Mouse (Mus musculus) inflammation-experienced regulatory T-cells, adult 6 months (primary cell): ENCODE data around the gene Vwa3b. TPM values are rescaled to one million over a fixed set of nuclear protein-coding genes. Genes with fewer than 3 reads are reported as not detected.

Experiments used
- ATAC-seq: one replicate; pipeline ENCODE4 v1.8.0; 2017
- polyA plus RNA-seq, 3 experiments: library from polyadenylated mRNA; unstranded; fragments of 100-300 nt; shearing (Covaris generic); gene quantifications; one replicate each; pipeline ENCODE4 v1.2.1; 2017

The Vwa3b gene
- polyA plus RNA-seq, 3 experiments from 2014 or later, result 1.2 to 2.8 (median 1.8) TPM

DNA sequence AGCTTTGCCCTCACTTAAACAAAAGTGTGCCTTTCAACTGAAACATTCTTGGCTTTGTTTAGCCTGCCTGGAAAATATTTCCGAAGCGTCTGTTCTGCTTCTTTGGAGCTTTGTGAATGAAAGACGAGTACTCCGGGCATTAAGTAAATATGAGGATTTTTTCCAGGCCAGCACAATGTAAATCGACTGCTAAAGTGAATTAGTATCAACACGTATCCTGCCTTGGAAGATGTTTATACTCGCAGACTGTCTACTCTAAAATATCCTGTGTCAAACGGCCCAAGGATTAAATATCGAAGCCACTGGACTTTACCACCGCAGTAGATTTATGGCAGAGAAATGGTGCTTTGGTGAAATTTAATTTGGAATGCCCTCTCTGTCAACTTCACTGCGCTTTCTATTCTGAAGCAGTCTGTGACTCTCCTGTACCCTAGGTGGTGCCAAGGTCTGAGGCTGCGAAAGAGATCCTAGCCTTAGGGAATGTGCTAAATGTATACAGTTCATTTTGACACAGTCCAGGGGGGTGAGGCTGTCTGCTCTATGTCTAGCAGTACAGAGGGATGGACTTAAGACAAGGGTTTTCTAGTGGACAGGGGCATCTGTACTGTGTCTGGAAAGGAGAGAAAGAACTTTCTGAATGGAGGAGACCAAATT lies 98.4 kb downstream of the Vwa3b start:
- no peak for ATAC-seq

DNA sequence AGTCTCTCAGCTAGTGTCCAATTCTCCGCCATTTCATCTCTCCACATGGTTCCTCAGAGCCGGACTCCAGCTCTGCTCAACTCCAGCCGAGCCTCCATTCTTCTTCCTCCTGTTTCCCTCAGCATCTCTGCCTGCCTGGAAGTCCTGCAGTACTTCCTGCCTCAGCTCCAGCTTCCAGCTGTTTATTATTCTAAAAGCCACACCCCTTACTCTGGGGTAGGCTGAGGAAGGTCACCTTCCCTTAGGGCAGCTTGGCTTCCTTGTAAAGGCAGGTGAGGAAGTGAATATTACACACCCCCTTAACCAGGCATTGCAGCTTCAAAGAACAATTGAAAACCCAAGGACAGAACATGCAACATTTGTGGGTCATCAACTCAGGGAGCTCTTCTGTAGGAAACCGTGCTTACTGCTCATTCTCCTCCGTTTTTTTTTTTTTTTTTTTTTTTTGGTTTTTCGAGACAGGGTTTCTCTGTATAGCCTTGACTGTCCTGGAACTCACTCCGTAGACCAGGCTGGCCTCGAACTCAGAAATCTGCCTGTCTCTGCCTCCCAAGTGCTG lies 103.7 kb downstream of the Vwa3b start:
- ATAC-seq, result no peak

DNA sequence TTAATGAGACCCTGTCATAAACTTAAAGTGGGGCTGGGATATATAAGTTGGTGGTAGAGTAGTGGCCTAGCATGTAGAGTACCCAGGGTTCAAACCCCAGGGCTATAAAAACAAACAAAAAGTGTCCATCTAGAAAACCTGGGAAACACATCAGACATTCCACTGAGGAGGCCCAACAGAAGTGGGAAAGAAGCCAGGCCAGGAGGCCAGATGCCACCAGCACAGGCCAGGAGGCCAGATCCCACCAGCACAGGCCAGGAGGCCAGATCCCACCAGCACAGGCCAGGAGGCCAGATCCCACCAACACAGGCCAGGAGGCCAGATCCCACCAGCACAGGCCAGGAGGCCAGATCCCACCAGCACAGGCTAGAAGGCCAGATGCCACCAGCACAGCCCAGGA lies 104.8 kb downstream of the Vwa3b start:
- ATAC-seq, result no peak

DNA sequence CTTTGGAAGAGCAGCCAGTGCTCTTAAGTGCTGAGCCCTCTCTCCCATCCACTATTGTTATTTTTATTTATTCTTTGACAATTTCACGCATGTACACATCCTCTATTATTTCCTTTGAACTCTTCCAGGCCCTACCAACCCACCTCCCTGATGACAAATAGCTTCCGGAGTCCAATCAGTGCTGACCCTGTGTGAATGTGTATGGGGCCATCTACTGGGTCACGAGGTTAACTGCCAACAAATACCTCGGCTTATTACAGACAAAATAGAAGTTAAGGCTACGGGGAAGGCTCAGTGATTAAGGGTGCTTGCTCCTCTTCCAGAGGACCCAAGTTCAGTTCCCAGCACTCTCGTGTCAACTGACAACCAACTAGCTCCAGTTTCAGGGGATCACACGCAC lies 106.0 kb downstream of the Vwa3b start:
- no peak for ATAC-seq

DNA sequence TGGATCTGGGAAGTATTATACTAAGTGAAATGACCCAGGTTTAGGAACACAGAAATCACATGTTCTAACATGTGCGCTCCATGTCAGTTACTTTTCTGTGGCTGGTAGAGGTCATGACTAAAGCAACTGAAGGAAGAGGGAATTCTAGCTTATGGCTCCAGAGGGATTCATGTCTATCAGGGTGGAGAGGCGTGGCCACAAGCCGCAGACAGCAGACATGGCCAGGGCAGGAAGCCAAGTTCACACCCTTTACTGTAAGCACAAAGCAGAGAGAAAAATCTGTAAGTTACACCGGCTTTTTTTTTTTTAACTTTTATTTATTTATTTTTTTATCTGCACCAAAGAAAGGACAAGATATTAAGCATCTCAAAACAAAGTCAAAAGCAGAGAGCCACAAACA lies 119.6 kb downstream of the Vwa3b start:
- ATAC-seq, result no peak

DNA sequence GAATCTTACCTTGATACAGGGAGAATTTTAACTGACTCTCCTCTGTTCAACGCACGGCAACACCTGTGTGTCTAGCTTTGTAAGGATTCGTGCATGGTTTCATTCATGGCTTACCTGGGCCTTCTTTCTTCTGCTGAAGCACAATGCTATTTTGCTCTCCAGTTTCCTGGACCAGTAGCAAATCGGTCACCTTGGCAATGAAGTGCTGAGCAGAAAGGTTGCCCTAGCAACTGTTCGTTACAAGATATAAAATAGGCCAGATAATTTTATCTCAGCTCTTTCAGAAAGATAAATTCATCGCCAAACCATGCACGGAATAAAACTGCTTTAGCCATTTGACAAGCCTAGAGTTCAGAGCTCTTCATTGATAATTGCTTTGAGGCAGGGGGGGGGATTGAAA lies 123.5 kb downstream of the Vwa3b start:
- ATAC-seq, result no peak

DNA sequence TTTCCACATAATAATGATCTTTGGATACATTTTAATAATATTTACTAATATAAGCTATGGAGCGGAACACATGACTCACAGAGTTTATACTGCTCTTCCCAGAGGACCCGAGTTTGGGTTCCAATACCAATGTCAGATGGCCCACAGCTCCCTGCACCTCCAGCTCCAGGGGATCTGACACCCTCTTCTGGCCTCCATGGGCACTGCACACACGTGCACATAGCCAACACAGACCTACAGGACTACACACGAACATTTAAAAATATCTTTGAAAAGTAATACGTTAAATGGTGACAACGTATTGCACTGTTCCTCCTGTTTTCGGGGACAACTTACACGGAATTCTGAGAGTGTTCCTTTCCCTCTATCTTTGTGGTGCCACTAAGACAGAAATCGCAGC lies 125.5 kb downstream of the Vwa3b start:
- ATAC-seq, result no peak

DNA sequence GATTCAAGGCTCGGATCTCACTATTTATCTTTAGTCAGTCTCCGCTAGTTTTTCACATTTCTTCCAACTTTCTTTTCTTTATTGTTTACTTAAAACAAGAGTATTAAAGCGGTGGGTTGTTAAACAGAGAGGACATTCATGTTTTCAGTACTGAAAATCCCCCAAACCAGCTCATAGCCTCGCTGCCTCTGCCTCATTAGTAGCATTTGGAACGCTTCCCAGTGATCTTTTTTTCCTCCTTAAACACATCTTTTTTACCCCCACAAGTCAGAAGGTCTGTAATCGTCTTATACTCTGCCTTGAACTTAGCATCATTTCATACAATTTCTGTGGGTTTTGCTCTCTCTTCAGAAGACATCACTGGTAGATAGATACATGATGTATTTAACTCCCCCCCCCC lies 139.7 kb downstream of the Vwa3b start:
- ATAC-seq, result no peak

DNA sequence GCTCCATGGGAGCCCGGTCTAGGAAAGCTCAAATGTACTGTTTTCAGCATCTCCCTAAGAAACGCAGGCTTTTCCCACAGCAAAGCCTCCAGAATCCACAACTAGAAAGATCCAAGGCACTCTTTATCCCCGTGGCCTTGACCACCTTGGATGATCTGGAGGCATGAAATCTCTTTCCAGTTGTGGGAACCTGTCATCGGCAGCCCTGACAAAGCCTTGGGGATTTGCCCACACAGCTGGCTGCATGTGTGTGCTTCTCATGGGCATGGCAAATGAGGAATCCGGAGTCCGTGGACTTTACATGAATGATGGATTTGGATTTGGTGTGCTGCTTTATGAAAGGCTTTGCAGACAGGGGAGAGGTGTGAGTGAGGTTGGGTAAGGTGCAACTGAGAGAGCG lies 141.5 kb downstream of the Vwa3b start:
- ATAC-seq, result no peak

DNA sequence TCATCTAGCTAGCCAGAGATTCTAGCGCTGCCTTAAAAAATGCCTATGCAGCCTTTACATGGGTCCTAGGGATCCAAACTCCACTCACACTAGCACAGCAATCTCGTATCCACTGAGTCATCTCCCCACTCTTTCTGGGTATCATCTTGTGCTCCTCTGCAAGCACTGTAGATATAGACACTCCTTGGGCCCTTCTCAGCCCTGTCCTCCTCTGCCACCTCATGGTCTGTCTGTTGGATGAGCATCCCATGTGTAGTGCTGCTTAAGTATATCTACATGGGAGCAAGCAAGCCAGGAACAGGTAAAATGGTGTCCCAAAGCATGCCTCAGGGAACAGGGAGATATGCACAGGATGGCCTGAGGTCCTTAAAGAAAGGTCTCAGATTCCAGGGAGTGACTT lies 151.5 kb downstream of the Vwa3b start:
- ATAC-seq, result no peak

DNA sequence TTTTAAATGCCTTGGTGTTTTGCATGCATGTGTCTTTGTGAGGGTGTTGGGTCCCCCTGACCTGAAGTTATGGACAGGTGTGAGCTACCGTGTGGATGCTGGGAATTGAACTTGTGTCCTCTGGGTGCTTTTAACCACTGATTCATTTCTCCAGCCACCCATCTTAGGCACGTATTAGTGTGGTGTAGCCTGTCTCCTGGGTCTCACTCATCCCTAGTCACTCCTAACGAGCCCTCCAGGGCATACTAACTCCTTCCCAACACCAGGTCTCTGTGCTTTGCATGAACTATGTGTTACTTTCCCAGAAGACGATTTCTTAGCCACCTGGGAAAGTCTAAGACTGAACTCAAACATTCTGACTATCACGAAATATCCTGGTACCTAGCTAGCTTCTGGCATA lies 153.5 kb downstream of the Vwa3b start:
- no peak for ATAC-seq

DNA sequence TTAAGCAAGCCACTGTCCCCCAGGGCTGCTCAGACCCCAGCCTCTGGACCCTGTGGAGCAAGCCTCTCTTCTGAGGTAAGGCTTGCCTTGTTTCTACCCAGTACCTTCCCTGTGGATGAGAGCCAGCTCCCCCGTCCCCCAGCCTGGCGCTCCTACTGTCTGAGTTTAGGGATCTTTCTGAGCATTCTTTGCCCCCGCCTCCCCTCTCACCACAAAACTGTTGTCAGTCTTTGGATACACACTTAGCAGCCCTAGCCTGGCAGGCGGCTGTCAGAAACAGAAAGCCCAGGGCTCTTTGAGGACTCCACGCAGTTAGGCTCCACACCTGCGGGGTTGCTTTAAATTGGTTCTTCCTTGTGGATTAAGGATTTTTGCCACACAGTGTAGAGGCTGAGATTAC lies 160.7 kb downstream of the Vwa3b start:
- no peak for ATAC-seq

DNA sequence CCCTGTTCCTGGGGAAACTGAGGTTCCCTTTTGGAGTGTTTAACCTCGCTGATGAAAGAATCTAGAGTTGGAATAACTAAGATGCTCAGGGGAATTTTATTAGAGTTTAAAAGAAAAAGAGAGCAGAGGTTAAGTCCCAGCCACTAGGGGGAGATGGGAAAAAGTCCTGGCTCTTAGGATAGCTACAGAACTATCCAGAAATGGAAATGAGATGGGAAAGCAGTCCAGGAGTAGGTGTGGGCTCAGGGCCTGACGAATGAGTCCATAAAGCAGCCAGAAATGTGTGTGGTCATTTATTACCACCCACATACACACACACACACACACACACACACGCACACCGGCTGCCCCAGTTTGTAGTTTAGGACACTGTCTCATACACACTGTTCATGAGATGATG lies 168.2 kb downstream of the Vwa3b start:
- no peak for ATAC-seq

DNA sequence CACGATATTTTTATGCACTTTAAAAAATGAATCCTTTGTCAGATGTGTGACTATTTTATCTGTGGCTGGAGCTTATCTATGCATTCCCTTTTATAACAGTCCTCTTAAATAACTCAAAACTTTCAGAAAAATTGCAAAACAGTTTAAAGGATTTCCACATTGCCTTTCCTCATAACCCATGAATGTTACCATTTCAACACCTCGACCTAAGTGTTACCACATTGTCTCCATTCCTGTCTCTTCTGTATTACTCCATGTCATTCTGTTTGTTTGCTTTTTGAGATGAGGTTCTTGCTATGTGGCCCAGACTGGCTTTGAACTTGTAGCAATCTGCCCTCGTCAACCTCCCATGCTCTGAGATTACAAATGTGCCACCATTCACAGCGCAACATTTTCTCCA lies 175.0 kb downstream of the Vwa3b start:
- ATAC-seq, result no peak

DNA sequence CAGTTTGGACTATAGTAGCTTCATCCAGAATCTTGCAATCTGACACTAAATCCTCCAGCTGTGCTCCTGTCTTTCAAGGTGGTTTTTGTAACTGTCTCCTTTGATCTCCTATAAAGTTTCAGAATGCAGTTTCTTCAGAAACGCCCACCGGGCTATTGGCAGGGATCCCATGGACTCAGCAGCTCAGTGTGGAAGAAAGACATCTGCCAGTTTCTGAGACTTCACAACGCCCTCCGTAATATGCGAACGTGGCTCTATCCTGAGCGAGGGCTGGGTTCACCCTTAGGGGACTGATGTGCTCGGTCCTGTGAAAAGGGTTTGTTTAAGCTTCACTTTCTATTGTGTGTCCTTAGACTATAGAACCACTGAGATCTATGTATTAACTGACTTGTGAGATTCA lies 181.3 kb downstream of the Vwa3b start:
- ATAC-seq, result no peak

DNA sequence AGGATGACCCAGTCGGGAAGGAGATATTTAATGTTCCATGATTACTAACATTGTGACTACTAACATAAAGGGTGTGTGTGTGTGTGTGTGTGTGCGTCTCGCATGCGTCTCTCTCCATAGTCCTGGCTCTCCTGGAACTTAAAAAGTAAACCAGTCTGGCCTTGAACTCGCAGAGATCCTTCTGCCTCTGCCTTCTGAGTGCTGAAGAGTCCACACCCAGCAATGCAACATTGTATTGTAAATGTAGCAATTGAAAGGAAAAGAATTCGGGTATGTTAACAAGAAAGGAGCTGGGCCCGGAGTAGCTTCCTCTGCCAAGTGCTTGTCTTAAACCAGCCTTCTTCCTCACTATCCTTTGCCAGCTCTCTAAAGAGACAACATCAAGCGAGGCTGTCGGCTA lies 186.0 kb downstream of the Vwa3b start:
- ATAC-seq, result no peak

DNA sequence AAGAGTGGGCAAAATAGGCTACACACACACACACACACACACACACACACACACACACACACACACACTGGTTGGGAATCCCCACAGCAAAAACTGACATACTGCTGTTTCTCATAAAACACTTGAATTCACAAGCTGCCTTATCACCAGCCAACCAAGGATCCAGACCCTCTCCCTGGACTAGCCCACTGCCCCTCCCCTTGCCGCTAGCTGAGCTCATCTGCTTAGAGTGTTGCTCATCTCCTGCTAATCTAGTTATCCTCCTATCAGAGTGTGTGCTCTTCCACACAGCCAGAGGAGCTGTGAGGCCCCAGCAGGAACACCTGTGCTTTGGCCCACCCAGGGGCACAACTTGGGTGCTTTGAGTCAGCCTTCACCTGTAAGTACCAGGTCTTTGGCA lies 187.7 kb downstream of the Vwa3b start, which contains the start of gene Cnga3:
Gene Cnga3, plus strand, starts transcription at position 291 of the 400 bp plus-strand sequence.
- ATAC-seq, result no peak

DNA sequence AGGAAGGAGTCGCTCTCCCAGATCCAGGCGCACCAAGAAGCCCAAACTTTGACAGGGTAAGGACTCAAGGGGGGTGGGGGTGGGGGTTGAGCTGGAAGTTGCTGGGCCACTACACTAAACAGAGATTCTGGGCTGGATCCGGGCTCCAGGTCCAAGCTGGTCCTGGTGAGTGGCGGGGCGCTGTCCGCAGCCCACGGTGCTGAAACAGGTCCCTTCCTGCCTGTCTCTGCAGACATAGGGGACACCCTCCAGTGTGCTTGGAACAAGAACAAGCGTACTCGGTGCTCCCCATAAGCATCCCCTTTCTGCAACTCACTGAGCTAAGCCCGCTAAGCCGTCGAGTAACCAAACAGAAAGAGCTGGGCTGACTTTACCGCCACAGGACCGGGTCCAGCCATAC lies 192.0 kb downstream of the Vwa3b start:
- ATAC-seq, result no peak

DNA sequence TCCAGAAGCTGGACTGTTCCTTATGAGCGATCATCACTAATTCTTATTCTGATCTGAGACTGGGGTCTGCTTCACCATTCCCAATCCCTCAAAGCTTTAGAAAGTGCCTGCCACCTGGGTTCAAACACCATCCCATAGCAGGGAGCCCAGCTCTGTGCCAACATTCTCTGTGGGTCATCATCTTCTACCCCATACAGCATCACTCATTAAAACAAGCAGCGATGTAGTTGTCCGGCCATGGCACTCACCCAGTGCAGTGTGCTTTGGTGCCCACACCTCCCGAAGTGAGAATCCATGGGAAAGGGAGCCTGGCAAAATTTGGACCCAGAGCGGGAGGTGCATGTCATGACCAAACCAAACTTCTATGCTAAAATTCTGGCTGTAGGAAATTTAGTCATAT lies 193.2 kb downstream of the Vwa3b start:
- ATAC-seq, result no peak

DNA sequence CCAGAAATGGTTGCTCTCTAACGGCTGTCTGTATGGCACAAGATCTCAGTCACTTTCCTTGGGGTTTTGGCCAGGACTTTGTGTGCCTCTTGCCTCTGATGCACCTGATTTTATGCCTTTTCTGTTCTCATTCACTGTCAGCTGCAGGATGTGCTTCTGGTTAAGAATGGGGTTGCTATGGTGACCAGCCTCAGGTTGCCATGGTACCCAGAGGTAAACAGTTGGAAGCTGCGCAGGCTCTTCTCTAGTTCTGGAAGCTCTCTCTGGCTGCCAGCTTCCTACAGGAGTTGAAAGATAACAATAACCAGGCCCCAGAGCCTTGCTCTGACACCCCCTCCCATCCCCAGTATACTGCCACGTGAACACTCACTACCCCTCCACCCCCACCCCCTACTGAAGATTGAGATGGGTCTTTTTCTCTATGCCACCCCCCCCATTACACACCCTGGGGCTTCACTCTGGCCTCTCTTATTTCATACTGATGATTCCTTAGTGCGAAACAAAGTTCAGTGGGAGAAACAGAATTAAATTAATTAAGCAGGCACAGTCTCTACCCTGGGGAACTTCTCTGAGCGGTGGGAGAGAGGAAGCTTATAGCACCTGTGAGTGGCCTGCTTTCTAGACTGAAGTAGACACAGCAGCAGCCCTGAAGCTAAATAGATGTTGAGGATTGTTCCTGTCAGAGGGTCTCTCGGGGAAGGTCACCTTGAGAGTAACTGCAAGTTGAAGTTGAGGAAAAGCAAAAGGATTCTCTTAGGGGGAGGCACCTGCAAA lies 193.9 kb downstream of the Vwa3b start:
- no peak for ATAC-seq

DNA sequence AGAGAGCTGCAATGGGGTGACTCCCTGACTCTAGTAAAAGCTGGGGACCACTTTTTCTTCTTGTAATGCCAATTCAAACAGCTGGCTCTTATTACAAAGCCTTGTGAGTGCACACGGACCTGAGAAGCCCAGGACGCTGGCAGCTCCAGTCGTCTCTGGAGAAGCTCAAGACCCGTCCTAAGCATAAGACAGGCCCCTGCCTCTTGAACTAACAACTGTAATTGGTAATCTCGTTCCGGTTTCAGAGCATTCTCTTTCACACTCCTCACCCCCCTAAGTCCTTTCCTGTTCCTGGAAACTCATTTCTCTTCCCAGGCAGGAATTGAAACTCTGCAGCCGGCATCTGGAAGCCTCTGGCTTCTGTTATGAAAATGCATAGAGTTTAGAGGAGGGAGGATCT lies 195.6 kb downstream of the Vwa3b start:
- ATAC-seq, result no peak

DNA sequence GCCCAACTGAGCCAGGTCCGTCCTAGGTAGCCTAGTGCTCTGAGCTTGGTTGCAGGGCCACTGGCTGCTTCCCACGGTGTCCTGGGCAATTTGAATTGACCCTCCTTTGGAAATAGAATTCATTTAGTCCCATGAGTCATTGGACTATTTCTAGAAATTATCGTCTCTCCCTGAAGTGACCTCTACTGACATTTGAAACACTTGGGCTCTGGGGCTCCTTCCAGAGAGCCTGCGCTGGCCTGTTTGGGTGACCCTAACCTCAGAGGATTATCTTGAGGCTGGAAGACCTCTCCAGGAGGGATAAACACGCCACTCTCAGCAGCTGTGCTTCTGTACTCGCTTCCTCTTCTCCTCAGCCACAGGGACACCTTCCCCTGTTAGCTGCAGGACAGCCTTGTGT lies 204.0 kb downstream of the Vwa3b start:
- no peak for ATAC-seq

DNA sequence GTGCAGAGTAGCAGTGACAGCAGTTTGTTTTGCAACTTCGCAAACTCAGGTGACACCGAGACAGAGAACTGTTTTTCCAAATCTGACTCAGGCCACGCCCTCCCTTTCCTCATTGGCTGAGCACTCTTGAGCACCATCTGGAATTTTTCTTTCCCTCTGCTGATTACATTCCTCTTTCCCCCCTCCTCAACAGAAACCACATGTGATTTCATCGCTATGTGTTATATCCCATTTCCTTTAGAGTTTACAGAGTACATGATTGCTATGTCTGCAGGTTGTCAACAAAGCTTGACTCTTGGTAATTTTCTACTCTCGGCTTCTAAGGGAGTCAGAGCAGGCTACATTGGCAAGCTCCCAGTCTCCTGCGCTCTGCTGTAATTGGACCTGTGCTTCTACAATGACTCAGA lies 204.9 kb downstream of the Vwa3b start:
- no peak for ATAC-seq
